Mouse (Mus musculus) midbrain, embryonic 16.5 days (tissue): Measurements from ENCODE around the gene Ythdf1. TPM values are rescaled to one million over a fixed set of nuclear protein-coding genes. Genes with fewer than 3 reads are reported as not detected.
A peak's percentile ranks its signal among the peaks of the same experiment; 100 is the strongest.

Experiments used
- ATAC-seq: fragments of 200-750 bp; cut with Nextera tagmentation; 2 replicates; pipeline ENCODE4 v1.8.0; 2017; ENCODE audit warnings: moderate TSS enrichment
- H3K27ac ChIP-seq: fragments of 300-500 bp; sonication (generic); 2 replicates; pipeline ENCODE4 v1.5.1; 2014; ENCODE audit warnings: mild to moderate bottlenecking, low read length, mixed read lengths
- H3K27me3 ChIP-seq: fragments of 300-500 bp; sonication (generic); 2 replicates; pipeline ENCODE4 v1.6.1; 2014; ENCODE audit warnings: low read depth, low read length, mixed read lengths; ENCODE audit not compliant: control insufficient read depth, insufficient read depth
- H3K36me3 ChIP-seq: fragments of 300-500 bp; sonication (generic); 2 replicates; pipeline ENCODE4 v1.6.1; 2014; ENCODE audit warnings: mild to moderate bottlenecking, low read length, moderate library complexity, mixed read lengths; ENCODE audit not compliant: control insufficient read depth, insufficient read depth
- H3K4me1 ChIP-seq: fragments of 300-500 bp; sonication (generic); 2 replicates; pipeline ENCODE4 v1.6.1; 2014; ENCODE audit warnings: mild to moderate bottlenecking, low read length, mixed read lengths; ENCODE audit not compliant: control insufficient read depth, insufficient read depth
- H3K4me2 ChIP-seq: fragments of 300-500 bp; sonication (generic); 2 replicates; pipeline ENCODE4 v1.6.1; 2014; ENCODE audit warnings: mild to moderate bottlenecking, low read length, mixed read lengths
- H3K4me3 ChIP-seq: fragments of 300-500 bp; sonication (generic); 2 replicates; pipeline ENCODE4 v1.5.1; 2014; ENCODE audit warnings: low read depth, mild to moderate bottlenecking, low read length, moderate library complexity, mixed read lengths
- H3K9ac ChIP-seq: fragments of 300-500 bp; sonication (generic); 2 replicates; pipeline ENCODE4 v1.6.1; 2014; ENCODE audit warnings: low read depth, low read length, mixed read lengths
- H3K9me3 ChIP-seq: fragments of 300-500 bp; sonication (generic); replicated peaks from 2 replicates; pipeline ENCODE4 v1.6.1; 2014; ENCODE audit warnings: mild to moderate bottlenecking, low read length, mixed read lengths; ENCODE audit not compliant: control insufficient read depth, poor library complexity, severe bottlenecking
- WGBS: fragments of 180-500 bp; shearing (Covaris S2); extraction: QIAGEN DNeasy Blood & Tissue Kit; methylation state at CpG from one replicate; pipeline ENCODE4 v1.1.7; 2014; 5-methylcytosine and 5-hydroxymethylcytosine counted together
- polyA plus RNA-seq: library from polyadenylated mRNA; unstranded; fragments of >200 nt; fragmentation: Nextera tagmentation; extraction: Ambion mirVana; gene quantifications from 2 replicates; pipeline ENCODE4 v1.2.1, GENCODE M21; 2015

The Ythdf1 gene
- polyA plus RNA-seq, 1 experiment from 2014 or later = 38.8 TPM

DNA sequence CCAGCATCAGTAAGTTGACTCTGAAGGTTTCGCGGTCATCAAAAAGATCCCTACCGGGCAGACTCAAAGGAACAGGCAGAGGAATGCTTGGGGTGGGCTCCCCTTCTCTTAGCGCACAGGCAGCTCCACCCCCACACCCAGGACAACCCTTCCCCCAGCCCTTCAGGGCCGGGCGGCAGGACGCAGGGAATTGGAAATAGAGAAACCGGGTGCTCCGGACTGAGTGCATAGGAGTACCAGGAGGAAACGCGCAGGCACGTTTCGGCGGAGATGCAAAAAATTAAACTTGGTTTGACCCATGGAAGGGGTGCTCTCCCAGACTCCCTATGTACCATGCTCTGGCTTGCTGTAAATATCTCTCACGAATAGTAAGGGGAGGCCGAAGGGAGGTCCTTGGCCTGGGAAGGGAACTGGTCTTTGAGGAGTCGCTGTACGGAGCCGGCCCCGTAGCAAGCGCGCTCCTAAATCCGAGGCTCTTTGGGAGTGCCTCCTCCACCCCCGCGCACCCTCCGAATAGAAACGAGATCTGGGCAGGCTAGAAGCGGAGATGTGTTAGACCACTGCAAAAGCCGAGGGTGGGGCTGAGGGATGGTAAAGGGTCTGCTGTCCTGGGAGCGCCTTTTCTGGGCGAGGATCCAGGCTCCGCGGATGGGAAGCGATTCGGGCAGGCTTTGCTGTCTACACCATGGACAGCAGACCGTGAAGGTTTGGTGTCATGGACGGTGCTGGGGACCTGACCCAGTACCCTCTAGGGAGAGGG lies 29.5 kb downstream of the Ythdf1 start:
- Histone ChIP-seq H3K4me3 (peak overlapping the region; percentile 84), H3K27me3 (no peaks in the 10 kb centered on the region), H3K9ac (peak overlapping the region; percentile 98), H3K4me2 (peak overlapping the region; percentile 73), H3K9me3 (no peaks in the 10 kb centered on the region), H3K27ac (peak overlapping the region; percentile 99), H3K36me3 (no peaks in the 10 kb centered on the region; the same call in 1 of the 2 replicates), H3K4me1 (peaks cover 38% of the 10 kb centered on the region)
- no peak for ATAC-seq
- under 1% methylated on average over 37 of the region's 37 CpGs for WGBS

DNA sequence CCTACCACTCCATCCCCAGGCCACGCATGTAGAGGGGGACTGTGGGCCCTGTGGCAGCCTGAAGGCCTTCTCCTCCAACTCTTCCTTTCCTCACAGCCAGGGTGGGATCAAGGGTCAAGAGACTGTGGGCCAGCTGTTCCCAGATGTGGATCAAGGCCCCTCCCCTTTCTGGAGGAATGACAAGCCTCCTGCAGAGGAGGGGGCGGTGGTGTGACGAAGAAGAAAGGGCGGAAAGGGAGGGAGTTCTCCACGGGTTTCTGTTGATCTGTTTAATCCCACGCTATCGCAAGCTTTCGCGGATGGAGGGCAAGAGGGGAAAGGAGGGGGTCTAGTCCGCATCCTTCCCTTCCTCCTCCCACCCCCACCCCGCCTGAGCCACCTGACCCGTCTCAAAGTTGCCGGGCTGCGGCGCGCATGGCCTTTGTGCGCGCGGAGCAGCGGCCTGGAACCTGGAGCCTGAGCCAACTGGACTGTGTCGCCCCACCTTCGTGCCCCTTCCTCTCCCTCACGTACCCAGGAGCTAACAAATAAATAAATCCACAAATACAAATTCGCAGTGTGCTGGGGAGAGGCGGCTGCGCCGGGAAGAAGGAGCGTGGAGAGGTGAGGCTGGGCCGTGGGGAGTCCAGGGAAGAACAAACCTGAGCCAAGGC lies 30.2 kb downstream of the Ythdf1 start:
- ATAC-seq = no peak
- Histone ChIP-seq H3K27ac (peak overlapping the region; percentile 99), H3K4me1 (peaks cover 30% of the 10 kb centered on the region)

DNA sequence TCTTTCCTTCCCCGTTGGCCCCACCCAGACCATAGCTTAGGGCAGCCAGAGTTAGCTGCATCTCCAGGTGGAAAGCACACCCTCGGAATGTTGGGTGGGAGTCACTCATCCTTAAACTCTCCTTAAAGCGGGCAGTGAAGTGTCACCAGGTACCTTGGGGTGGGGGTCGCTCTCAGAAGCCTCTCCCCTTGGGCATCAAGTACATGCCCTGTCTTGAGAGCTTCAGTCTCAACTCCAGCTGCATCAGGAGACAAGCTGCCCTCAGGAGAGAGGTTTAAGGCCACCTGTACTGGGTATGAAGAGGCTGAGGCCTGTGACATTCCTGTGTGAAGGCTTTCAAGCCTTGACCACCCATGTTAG lies 30.8 kb downstream of the Ythdf1 start:
- Histone ChIP-seq H3K9me3 (no peaks in the 10 kb centered on the region), H3K9ac (peak overlapping the region; percentile 98; the same call in 1 of the 2 replicates), H3K27ac (peak overlapping the region; percentile 99), H3K4me2 (peak overlapping the region; percentile 73), H3K36me3 (no peaks in the 10 kb centered on the region), H3K27me3 (no peaks in the 10 kb centered on the region), H3K4me1 (peaks cover 29% of the 10 kb centered on the region), H3K4me3 (peak overlapping the region; percentile 84; the same call in 1 of the 2 replicates)
- WGBS = 10% methylated on average over 4 of the region's 4 CpGs
- no peak for ATAC-seq

More for the DNA sequence above, 30.2 kb downstream of the Ythdf1 start:
- WGBS = 2% methylated on average over 23 of the region's 29 CpGs
- Histone ChIP-seq H3K4me2 (peak overlapping the region; percentile 73), H3K9ac (peak overlapping the region; percentile 98), H3K27me3 (no peaks in the 10 kb centered on the region), H3K36me3 (no peaks in the 10 kb centered on the region; the same call in 1 of the 2 replicates), H3K9me3 (no peaks in the 10 kb centered on the region), H3K4me3 (peak overlapping the region; percentile 84)

DNA sequence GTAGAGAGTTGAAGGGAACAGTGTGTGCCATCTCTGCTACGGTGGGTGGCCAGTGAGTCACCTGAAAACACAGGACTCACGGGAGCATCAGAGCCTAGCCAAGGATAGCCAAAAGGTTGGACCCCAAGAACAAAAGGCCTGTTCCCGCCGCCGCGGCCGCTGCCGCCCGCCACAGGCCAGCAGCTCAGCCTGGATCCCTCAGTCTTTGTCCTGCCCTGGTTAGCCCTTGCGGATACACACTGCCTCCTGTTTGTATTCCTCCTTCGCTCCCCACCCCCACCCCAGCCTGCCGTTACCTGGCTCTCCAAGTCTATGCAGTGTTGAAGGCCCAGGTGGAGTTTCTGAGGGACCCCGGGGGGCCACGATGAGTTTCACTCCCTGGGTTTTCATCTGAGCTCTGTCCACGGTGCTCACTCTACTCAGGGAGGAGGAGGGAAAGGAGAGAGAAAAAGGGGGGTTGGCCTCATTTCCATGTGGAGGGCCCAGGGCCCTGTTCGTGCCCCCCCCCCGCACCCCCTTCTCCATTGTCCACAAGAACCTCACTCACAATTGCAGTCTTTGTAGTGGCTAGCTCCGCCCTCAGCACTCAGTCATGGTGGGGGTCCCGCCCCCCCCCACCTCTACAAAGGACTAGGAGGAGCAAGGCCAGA lies 31.4 kb downstream of the Ythdf1 start:
- no peaks in the 10 kb centered on the region for H3K27me3 ChIP-seq
- H3K9ac ChIP-seq = peak overlapping the region; percentile 50
- peaks cover 29% of the 10 kb centered on the region for H3K4me1 ChIP-seq
- peak overlapping the region; percentile 99 for H3K27ac ChIP-seq
- H3K36me3 ChIP-seq = no peaks in the 10 kb centered on the region
- WGBS = 7% methylated on average over 19 of the region's 19 CpGs
- peak overlapping the region; percentile 26 for H3K4me3 ChIP-seq
- peak overlapping the region; percentile 73 for H3K4me2 ChIP-seq
- H3K9me3 ChIP-seq = no peaks in the 10 kb centered on the region
- ATAC-seq = no peak

DNA sequence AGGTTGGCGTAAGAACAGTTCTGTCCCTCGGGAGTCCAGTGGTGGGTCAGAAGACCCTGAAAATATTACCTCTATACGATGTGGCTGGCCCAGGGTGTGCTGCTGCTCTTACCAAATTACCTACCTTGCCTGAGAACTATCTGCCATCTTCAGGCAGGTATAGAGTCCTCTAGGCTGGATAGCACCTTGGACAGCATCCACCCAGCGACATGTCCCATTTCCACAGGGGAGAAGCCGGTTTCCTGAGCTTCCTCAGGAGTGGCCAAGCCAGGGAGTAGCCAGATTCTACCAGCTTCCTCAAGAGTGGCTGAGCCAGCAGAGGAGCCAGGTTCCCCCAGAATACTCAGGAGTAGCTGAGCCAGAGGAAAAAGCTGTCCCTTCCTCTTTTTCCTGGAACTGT lies 35.5 kb downstream of the Ythdf1 start:
- H3K27ac ChIP-seq = no peak overlapping the region
- no peaks in the 10 kb centered on the region for H3K36me3 ChIP-seq
- H3K4me1 ChIP-seq = peaks cover 33% of the 10 kb centered on the region
- no peaks in the 10 kb centered on the region for H3K9me3 ChIP-seq
- no peak overlapping the region for H3K4me3 ChIP-seq
- 79% methylated on average over 5 of the region's 5 CpGs for WGBS
- no peaks in the 10 kb centered on the region for H3K27me3 ChIP-seq
- no peak for ATAC-seq
- no peak overlapping the region for H3K4me2 ChIP-seq
- H3K9ac ChIP-seq = no peak overlapping the region

DNA sequence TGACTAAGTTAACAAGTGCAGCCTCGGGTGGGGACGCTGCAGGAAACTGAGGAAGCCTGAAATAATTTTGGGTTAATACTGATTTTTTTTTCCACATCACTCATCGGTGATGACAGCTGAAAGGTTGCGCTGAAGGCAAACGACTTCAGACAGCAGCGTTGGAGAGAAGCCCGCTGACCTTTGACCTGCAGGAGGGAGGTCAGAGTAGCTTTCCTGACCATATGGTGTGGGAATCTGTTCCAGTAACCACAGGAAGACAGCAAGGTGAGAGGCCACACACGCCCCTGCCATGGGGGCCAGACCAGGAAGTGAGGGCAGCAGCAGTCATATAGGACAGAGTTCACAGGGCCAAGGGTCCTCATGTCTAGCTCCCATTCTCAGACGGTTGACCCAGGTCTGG lies 39.5 kb downstream of the Ythdf1 start:
- 76% methylated on average over 9 of the region's 9 CpGs for WGBS
- H3K4me2 ChIP-seq = no peak overlapping the region
- no peak for ATAC-seq
- H3K9ac ChIP-seq = no peak overlapping the region
- H3K4me3 ChIP-seq = no peak overlapping the region
- no peaks in the 10 kb centered on the region for H3K36me3 ChIP-seq
- no peak overlapping the region for H3K27ac ChIP-seq
- H3K9me3 ChIP-seq = no peaks in the 10 kb centered on the region
- H3K4me1 ChIP-seq = peaks cover 34% of the 10 kb centered on the region
- no peaks in the 10 kb centered on the region for H3K27me3 ChIP-seq

DNA sequence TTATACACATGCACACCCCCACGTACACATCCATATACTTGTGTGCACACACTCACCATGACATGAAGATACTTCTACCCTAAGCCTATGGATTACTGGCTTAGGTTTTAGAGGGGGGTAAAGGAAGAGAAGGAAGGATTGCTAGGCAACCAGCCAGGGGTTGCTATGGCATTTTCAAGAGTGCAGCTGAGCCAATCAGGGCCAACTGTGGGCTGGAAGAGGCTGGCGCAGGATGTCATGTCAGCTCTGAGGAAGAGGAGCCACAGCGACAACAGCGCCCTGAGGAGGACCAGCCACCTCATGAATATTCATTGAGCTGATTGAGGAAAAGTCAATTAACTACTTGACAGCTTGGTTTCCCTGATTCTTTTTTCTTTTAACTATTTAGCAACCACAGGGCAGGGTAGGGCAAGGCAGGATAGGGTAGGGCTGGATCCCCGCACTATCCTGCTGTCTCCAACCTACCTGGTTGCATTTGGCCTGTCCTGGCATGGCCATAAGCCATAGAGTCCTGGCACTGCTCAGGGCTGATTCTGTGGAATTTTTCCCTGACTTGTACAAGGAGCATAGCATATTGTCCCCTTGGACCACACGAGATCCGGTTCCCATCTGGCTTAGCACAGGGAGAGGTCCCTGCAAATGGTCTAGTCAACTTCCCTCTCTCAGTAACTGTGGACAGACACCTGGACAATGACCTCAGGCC lies 41.2 kb downstream of the Ythdf1 start:
- Histone ChIP-seq H3K4me1 (peaks cover 34% of the 10 kb centered on the region), H3K36me3 (no peaks in the 10 kb centered on the region), H3K27ac (peak overlapping the region; percentile 82), H3K27me3 (no peaks in the 10 kb centered on the region), H3K4me2 (peak overlapping the region; percentile 23), H3K9ac (no peak overlapping the region), H3K4me3 (no peak overlapping the region), H3K9me3 (no peaks in the 10 kb centered on the region)
- WGBS = 17% methylated on average over 7 of the region's 7 CpGs
- peak; percentile 94 for ATAC-seq

DNA sequence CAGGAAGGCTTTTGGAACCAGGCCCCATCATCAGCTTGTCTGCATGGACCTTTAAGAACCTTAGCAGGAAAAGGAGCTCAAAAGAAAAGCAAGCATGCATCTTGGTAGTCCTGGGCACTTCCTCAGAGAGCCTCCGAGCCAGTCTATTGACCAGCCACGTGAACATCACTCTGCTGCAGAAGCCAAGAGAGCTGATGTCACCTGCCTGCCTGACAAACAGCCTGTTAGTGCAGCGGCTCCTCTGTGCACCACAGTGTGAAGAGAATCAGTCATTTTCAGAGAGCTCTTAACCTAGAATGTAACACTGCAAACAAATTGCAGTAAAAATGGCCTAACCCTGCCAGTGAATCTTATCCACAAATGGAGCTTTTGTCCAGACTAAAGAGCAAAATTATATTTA lies 50.7 kb downstream of the Ythdf1 start:
- WGBS = 51% methylated on average over 3 of the region's 3 CpGs
- Histone ChIP-seq H3K27me3 (no peaks in the 10 kb centered on the region), H3K27ac (peak overlapping the region; percentile 67), H3K4me1 (peaks cover 4% of the 10 kb centered on the region; the same call in 1 of the 2 replicates), H3K4me2 (no peak overlapping the region), H3K9ac (peak overlapping the region; percentile 44; the same call in 1 of the 2 replicates), H3K36me3 (no peaks in the 10 kb centered on the region), H3K9me3 (no peaks in the 10 kb centered on the region), H3K4me3 (no peak overlapping the region)
- no peak for ATAC-seq
